Mouse (Mus musculus) cerebellum, adult 2 months (tissue): ENCODE results near the gene Adam30. TPM values are rescaled to one million over a fixed set of nuclear protein-coding genes. Genes with fewer than 3 reads are reported as not detected.
A peak's percentile ranks its signal among the peaks of the same experiment; 100 is the strongest.

ENCODE experiments used
- DNase-seq, 2 experiments: peaks; one replicate each; pipeline ENCODE4 v3.0.0; 2021
- H3K27ac ChIP-seq: fragments of 200-500 bp; 2 replicates; pipeline ENCODE4 v1.5.1; 2012; ENCODE audit warnings: low read length, control low read depth, inconsistent platforms; ENCODE audit not compliant: insufficient read depth
- H3K27me3 ChIP-seq: fragments of 200-500 bp; 2 replicates; pipeline ENCODE4 v1.6.1; 2012; ENCODE audit warnings: inconsistent platforms, mild to moderate bottlenecking, low read length, moderate library complexity; ENCODE audit not compliant: control insufficient read depth, insufficient read depth
- H3K4me1 ChIP-seq: fragments of 200-500 bp; 2 replicates; pipeline ENCODE4 v1.6.1; 2011; ENCODE audit warnings: low read length; ENCODE audit not compliant: control insufficient read depth, insufficient read depth
- H3K4me3 ChIP-seq: fragments of 200-500 bp; replicated peaks from 2 replicates; pipeline ENCODE3; 2011; ENCODE audit warnings: mild to moderate bottlenecking, low read depth, low read length, control low read depth; ENCODE audit not compliant: insufficient read depth
- CTCF ChIP-seq: fragments of 200-500 bp; IDR thresholded peaks from 2 replicates; pipeline ENCODE4 v1.5.1; 2011; ENCODE audit warnings: low read depth, mild to moderate bottlenecking, control low read depth, low read length, moderate library complexity, borderline replicate concordance; ENCODE audit not compliant: insufficient read depth
- POLR2A ChIP-seq: fragments of 200-500 bp; IDR thresholded peaks from 2 replicates; pipeline ENCODE4 v1.6.1; 2011; ENCODE audit warnings: low read length, control low read depth, borderline replicate concordance; ENCODE audit not compliant: insufficient read depth
- WGBS: fragments of 180-500 bp; shearing (Covaris S2); methylation state at CpG from one replicate; pipeline ENCODE4 v1.1.7; 2018; 5-methylcytosine and 5-hydroxymethylcytosine counted together
- polyA plus RNA-seq: library from polyadenylated mRNA; depleted of rRNA; stranded (reverse); fragments of >200 nt; gene quantifications from 2 replicates; pipeline ENCODE4 v1.2.3, GENCODE M21; 2012

Gene Adam30
- polyA plus RNA-seq, 1 experiment: not detected

DNA sequence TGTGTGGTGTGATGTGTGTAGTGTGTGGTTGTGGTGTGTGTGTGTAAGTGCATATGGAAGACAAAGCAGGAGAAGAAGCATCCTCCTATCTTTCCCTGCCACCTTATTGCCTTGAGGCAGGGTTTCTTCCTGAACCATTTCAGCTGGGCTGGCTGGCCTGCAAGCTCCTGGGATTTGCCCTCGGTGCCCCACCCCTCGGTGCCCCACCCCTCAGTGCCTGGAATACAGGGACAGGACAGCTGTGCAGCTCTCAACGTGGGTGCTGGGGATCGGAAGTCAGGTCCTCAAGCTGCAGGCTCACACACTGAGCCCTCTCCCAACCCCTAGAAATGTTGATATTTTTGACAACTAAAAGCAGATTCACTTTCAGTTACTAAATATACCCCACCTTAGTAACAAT, 4.3 kb upstream of the Adam30 start:
- H3K4me1 ChIP-seq: no peaks in the 10 kb centered on the region
- no peaks in the 10 kb centered on the region for H3K27me3 ChIP-seq
- no peak overlapping the region for H3K27ac ChIP-seq
- H3K4me3 ChIP-seq: no peak overlapping the region
- WGBS: 32% methylated on average over 4 of the region's 4 CpGs
- no peak for TF ChIP-seq POLR2A
- TF ChIP-seq CTCF: no peak
- no peak for DNase-seq

DNA sequence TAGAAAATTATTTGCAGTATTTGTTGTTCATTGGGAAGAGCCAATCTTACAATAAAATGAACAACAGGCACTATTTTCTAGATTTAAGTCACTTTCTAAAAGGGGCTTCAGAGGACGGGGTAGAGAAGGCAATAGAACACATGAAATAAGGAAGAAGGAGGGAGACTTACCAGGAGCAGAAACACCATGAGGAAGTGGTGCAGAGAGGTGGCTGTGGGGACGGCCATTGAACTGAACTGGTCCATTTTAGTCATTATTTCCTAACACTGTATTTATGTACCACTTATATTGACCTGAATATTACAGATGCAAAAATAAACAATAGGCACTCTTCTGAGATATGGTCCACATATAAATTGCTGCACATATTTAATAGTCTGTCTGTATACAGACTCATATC, 3.4 kb upstream of the Adam30 start:
- TF ChIP-seq CTCF (no peak), POLR2A (no peak)
- 83% methylated on average over 2 of the region's 2 CpGs for WGBS
- Histone ChIP-seq H3K27ac (no peak overlapping the region), H3K4me3 (no peak overlapping the region), H3K27me3 (no peaks in the 10 kb centered on the region), H3K4me1 (no peaks in the 10 kb centered on the region)
- no peak for DNase-seq

DNA sequence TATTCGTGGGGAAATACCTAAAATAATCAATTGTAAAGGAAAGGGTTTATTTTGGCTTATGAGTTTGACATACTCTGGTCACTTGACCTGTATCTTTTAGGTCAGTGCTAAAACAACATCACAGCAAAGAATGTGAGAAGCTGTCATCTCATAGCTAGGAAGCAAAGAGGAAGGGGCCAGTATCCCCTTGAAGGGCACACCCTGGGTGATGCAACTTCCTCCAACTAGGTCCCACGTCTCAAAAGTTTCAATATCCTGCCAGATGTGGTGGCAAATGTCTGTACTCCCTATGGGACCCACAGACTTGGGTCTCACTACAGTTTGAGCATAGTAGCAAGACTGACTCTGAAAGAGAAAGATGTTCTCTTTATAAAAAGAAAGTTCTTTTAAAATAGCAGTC, 2.8 kb upstream of the Adam30 start:
- Histone ChIP-seq H3K4me3 (no peak overlapping the region), H3K27ac (no peak overlapping the region), H3K27me3 (no peaks in the 10 kb centered on the region), H3K4me1 (no peaks in the 10 kb centered on the region)
- TF ChIP-seq CTCF (no peak), POLR2A (no peak)
- no peak for DNase-seq
- 58% methylated on average over 2 of the region's 2 CpGs for WGBS

DNA sequence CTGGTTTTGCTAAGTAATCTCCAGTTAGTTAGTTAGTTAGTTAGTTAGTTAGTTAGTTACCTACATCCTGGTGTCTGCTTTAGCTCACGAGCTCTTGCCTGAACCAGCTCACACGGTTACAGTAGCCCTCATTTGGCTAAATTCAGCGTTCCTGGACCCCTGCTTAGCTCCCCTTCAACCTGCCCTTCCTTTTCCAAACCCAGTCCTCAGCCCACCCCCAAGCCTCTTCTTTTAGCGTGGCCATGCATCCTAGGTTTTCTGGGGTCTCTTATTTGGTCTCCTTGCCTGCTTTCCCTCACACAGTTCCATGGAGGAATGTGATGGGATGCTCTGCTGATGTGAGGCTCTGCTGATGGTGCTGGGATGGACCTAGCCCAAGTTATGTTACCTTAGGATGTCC, 1.8 kb upstream of the Adam30 start:
- H3K4me1 ChIP-seq: no peaks in the 10 kb centered on the region
- no peak overlapping the region for H3K4me3 ChIP-seq
- TF ChIP-seq POLR2A (no peak), CTCF (no peak)
- DNase-seq: no peak
- no peaks in the 10 kb centered on the region for H3K27me3 ChIP-seq
- WGBS: 71% methylated on average over 4 of the region's 4 CpGs
- no peak overlapping the region for H3K27ac ChIP-seq

DNA sequence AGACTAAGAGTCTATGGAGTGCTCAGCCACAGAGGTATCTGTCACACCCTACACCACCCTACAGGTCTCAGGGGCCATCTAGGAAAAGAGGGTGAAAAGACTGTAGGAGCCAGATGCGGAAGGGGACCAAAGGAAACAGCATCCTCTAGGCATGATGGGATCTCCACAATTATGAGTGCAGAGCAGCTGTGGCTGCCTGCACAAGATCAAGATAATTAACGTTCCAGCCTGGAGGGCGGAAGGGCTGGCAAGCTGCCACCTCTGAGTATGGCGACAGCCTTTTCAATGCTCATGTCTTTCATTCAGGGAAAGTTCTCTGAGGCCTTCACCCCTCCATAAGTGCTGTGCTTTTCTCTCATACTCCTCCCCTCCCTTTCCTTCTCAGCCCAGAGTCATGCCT, 1.1 kb upstream of the Adam30 start:
- no peak overlapping the region for H3K4me3 ChIP-seq
- H3K27me3 ChIP-seq: no peaks in the 10 kb centered on the region
- no peak overlapping the region for H3K27ac ChIP-seq
- H3K4me1 ChIP-seq: no peaks in the 10 kb centered on the region
- WGBS: 31% methylated on average over 4 of the region's 4 CpGs
- no peak for DNase-seq
- no peak for TF ChIP-seq CTCF
- TF ChIP-seq POLR2A: no peak

DNA sequence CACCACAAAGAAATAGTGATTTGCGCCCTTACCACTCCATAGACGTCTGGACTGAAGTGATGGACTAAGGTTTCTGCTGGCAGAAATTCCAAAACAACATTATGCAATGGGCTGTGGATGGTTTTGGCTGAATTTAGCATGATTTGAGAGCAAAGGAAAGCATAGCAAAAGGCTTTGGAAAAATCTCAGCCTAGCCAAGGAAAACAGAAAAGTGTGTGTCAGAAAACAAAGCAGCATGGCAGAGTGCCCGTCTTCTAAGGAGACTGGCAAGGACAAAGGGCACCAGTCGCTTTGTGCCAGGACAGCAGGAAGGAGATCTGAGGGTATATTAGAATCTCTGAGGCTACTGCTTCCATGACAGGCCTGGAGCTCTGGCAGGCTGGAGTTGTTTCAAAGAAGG, 17.9 kb downstream of the Adam30 start:
- H3K27me3 ChIP-seq: no peaks in the 10 kb centered on the region
- TF ChIP-seq CTCF (no peak), POLR2A (no peak)
- H3K27ac ChIP-seq: no peak overlapping the region
- H3K4me1 ChIP-seq: no peaks in the 10 kb centered on the region
- 12% methylated on average over 4 of the region's 4 CpGs for WGBS
- peak in 1 of 2 experiments; percentile 26 for DNase-seq
- H3K4me3 ChIP-seq: no peak overlapping the region

DNA sequence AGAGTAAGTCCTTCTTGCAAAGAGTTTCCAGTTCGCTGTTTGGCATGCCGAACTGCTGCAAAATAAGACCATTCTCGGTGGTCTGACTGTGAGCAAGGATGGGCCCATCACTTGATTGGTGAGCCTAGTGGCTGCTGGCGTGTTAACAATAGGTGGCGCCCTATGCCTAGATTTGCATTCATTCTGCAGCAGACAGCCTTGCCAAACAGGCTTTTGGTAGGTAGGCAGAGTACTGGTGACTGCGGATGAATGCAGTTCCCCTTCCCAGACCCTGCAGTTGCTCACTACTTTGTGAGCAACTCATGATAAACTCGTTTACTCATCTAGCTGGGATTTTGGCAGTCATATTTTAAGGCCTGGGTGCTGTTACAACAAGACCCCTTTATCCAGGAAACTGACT, 20.4 kb downstream of the Adam30 start:
- H3K27ac ChIP-seq: no peak overlapping the region
- no peaks in the 10 kb centered on the region for H3K27me3 ChIP-seq
- TF ChIP-seq CTCF (peak; percentile 21; the same call in 1 of the 2 replicates), POLR2A (no peak)
- 24% methylated on average over 7 of the region's 7 CpGs for WGBS
- DNase-seq: peak; percentile 10 to 15
- no peaks in the 10 kb centered on the region for H3K4me1 ChIP-seq
- no peak overlapping the region for H3K4me3 ChIP-seq

DNA sequence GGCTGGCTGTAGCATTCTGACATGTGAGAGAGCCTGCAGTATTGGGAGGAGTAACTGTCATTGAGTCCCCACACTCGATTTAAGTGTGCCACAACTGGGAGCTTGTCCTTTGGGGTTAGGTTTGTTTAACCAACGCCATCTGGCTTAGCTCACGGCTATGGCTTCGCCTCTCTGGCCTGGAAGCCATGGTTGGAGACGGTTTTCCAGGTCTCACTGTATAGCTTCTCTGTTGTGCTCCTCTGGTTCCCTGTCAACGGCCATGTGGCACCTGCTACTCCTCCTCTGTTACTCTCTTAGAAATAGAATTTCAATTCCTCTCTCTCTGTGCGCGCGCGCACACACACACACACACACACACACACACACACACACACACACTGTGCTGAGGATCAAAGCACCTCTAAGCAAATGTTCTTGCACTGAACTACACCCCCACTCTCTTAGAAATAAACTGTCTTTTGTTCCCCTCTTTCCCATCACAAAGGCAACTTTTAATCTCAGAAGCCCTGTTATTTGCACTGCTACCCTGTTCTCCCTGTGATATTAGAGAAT, 24.8 kb downstream of the Adam30 start:
- Histone ChIP-seq H3K4me1 (no peaks in the 10 kb centered on the region), H3K27ac (no peak overlapping the region), H3K4me3 (no peak overlapping the region), H3K27me3 (no peaks in the 10 kb centered on the region)
- WGBS: 54% methylated on average over 10 of the region's 10 CpGs
- DNase-seq: no peak
- no peak for TF ChIP-seq POLR2A
- no peak for TF ChIP-seq CTCF
